Mouse (Mus musculus) neural tube, embryonic 11.5 days (tissue): ENCODE results near the gene L3mbtl4. TPM values are rescaled to one million over a fixed set of nuclear protein-coding genes. Genes with fewer than 3 reads are reported as not detected.

Experiments used
- ATAC-seq: fragments of 200-750 bp; cut with Nextera tagmentation; 2 replicates; pipeline ENCODE4 v1.8.0; 2017; ENCODE audit warnings: moderate number of reproducible peaks, mild to moderate bottlenecking, moderate TSS enrichment, moderate library complexity; ENCODE audit not compliant: insufficient read depth, low FRiP score, low TSS enrichment
- DNase-seq: peaks from one replicate; pipeline ENCODE4 v3.0.0-alpha.2; 2015; ENCODE audit warnings: low spot score
- H3K27ac ChIP-seq: fragments of 300-500 bp; sonication (generic); 2 replicates; pipeline ENCODE4 v1.5.1; 2014; ENCODE audit warnings: low read depth, mild to moderate bottlenecking, low read length
- H3K27me3 ChIP-seq: fragments of 300-500 bp; sonication (generic); 2 replicates; pipeline ENCODE4 v1.6.1; 2014; ENCODE audit warnings: mild to moderate bottlenecking, low read length, mixed read lengths; ENCODE audit not compliant: control insufficient read depth, insufficient read depth
- H3K36me3 ChIP-seq: fragments of 300-500 bp; sonication (generic); 2 replicates; pipeline ENCODE4 v1.6.1; 2014; ENCODE audit warnings: mild to moderate bottlenecking, low read length, moderate library complexity, mixed read lengths; ENCODE audit not compliant: control insufficient read depth, insufficient read depth
- H3K4me1 ChIP-seq: fragments of 300-500 bp; sonication (generic); 2 replicates; pipeline ENCODE4 v1.6.1; 2014; ENCODE audit warnings: low read length, mixed read lengths; ENCODE audit not compliant: control insufficient read depth, insufficient read depth
- H3K4me2 ChIP-seq: fragments of 300-500 bp; sonication (generic); 2 replicates; pipeline ENCODE4 v1.6.1; 2014; ENCODE audit warnings: low read depth, mild to moderate bottlenecking, moderate library complexity
- H3K4me3 ChIP-seq: fragments of 300-500 bp; sonication (generic); 2 replicates; pipeline ENCODE4 v1.5.1; 2014; ENCODE audit warnings: low read depth, low read length
- H3K9ac ChIP-seq: fragments of 300-500 bp; sonication (generic); 2 replicates; pipeline ENCODE4 v1.6.1; 2014; ENCODE audit warnings: mild to moderate bottlenecking, low read length
- H3K9me3 ChIP-seq: fragments of 300-500 bp; sonication (generic); 2 replicates; pipeline ENCODE4 v1.6.1; 2016; ENCODE audit warnings: low read length; ENCODE audit not compliant: control insufficient read depth
- WGBS: fragments of 180-500 bp; shearing (Covaris S2); extraction: QIAGEN DNeasy Blood & Tissue Kit; methylation state at CpG from one replicate; pipeline ENCODE4 v1.1.7; 2014; 5-methylcytosine and 5-hydroxymethylcytosine counted together
- polyA plus RNA-seq: library from polyadenylated mRNA; unstranded; fragments of >200 nt; fragmentation: Nextera tagmentation; extraction: Ambion mirVana; gene quantifications from 2 replicates; pipeline ENCODE4 v1.2.1, GENCODE M21; 2014

The L3mbtl4 gene
- polyA plus RNA-seq, 1 experiment from 2014 or later: 0.25 TPM

- H3K4me2 ChIP-seq: no peak overlapping the region
- H3K27ac ChIP-seq: no peak overlapping the region
- no peaks in the 10 kb centered on the region for H3K4me1 ChIP-seq
- H3K36me3 ChIP-seq: no peaks in the 10 kb centered on the region
- 81% methylated on average over 5 of the region's 5 CpGs for WGBS
- DNase-seq: no peak
- no peaks in the 10 kb centered on the region for H3K27me3 ChIP-seq
- ATAC-seq: no peak
- H3K9ac ChIP-seq: no peak overlapping the region
- no peak overlapping the region for H3K4me3 ChIP-seq
- no peaks in the 10 kb centered on the region for H3K9me3 ChIP-seq
These were observed 369.0 kb downstream of the L3mbtl4 start for GRCm38 (mm10) chr17:68642521-68643088.

- Histone ChIP-seq H3K4me1 (no peaks in the 10 kb centered on the region), H3K27ac (no peak overlapping the region), H3K27me3 (no peaks in the 10 kb centered on the region), H3K9me3 (no peaks in the 10 kb centered on the region), H3K9ac (no peak overlapping the region), H3K4me3 (no peak overlapping the region), H3K4me2 (no peak overlapping the region), H3K36me3 (no peaks in the 10 kb centered on the region)
- no peak for DNase-seq
- WGBS: 87% methylated on average over 1 of the region's 1 CpGs
- no peak for ATAC-seq
These were observed 392.9 kb downstream of the L3mbtl4 start for GRCm38 (mm10) chr17:68666528-68666927.

- Histone ChIP-seq H3K4me2 (no peak overlapping the region), H3K9me3 (no peaks in the 10 kb centered on the region), H3K27ac (no peak overlapping the region), H3K4me1 (no peaks in the 10 kb centered on the region), H3K27me3 (no peaks in the 10 kb centered on the region), H3K36me3 (no peaks in the 10 kb centered on the region), H3K9ac (no peak overlapping the region), H3K4me3 (no peak overlapping the region)
- ATAC-seq: no peak
- WGBS: 49% methylated on average over 7 of the region's 7 CpGs
- no peak for DNase-seq
These were observed 398.5 kb downstream of the L3mbtl4 start for GRCm38 (mm10) chr17:68672088-68672504.

- DNase-seq (no peak), ATAC-seq (no peak)
- H3K27ac ChIP-seq: no peak overlapping the region
- no peak overlapping the region for H3K4me3 ChIP-seq
- no peaks in the 10 kb centered on the region for H3K36me3 ChIP-seq
- H3K4me1 ChIP-seq: no peaks in the 10 kb centered on the region
- H3K9me3 ChIP-seq: no peaks in the 10 kb centered on the region
- H3K9ac ChIP-seq: no peak overlapping the region
- H3K4me2 ChIP-seq: no peak overlapping the region
- no peaks in the 10 kb centered on the region for H3K27me3 ChIP-seq
- 88% methylated on average over 5 of the region's 5 CpGs for WGBS
These were observed 437.1 kb downstream of the L3mbtl4 start for GRCm38 (mm10) chr17:68710701-68711100.

- H3K4me2 ChIP-seq: no peak overlapping the region
- no peak overlapping the region for H3K4me3 ChIP-seq
- no peaks in the 10 kb centered on the region for H3K36me3 ChIP-seq
- no peak for DNase-seq
- H3K27me3 ChIP-seq: no peaks in the 10 kb centered on the region
- H3K9me3 ChIP-seq: no peaks in the 10 kb centered on the region
- ATAC-seq: no peak
- H3K9ac ChIP-seq: no peak overlapping the region
- WGBS: 91% methylated on average over 3 of the region's 3 CpGs
- H3K4me1 ChIP-seq: no peaks in the 10 kb centered on the region
- H3K27ac ChIP-seq: no peak overlapping the region
These were observed 437.8 kb downstream of the L3mbtl4 start for GRCm38 (mm10) chr17:68711350-68711749.

- Histone ChIP-seq H3K4me3 (no peak overlapping the region), H3K9ac (no peak overlapping the region), H3K36me3 (no peaks in the 10 kb centered on the region), H3K27me3 (no peaks in the 10 kb centered on the region), H3K9me3 (no peaks in the 10 kb centered on the region), H3K4me1 (no peaks in the 10 kb centered on the region), H3K27ac (no peak overlapping the region), H3K4me2 (no peak overlapping the region)
- ATAC-seq (no peak), DNase-seq (no peak)
- WGBS: 55% methylated on average over 1 of the region's 1 CpGs
These were observed 474.7 kb downstream of the L3mbtl4 start for GRCm38 (mm10) chr17:68748296-68748695.

- no peak for ATAC-seq
- DNase-seq: no peak
- Histone ChIP-seq H3K9me3 (no peaks in the 10 kb centered on the region), H3K36me3 (no peaks in the 10 kb centered on the region), H3K4me3 (no peak overlapping the region), H3K27ac (no peak overlapping the region), H3K4me1 (no peaks in the 10 kb centered on the region), H3K4me2 (no peak overlapping the region), H3K9ac (no peak overlapping the region), H3K27me3 (no peaks in the 10 kb centered on the region)
- WGBS: 80% methylated on average over 6 of the region's 6 CpGs
These were observed 476.9 kb downstream of the L3mbtl4 start for GRCm38 (mm10) chr17:68750513-68750912.

- no peaks in the 10 kb centered on the region for H3K9me3 ChIP-seq
- DNase-seq: no peak
- WGBS: 78% methylated on average over 7 of the region's 7 CpGs
- no peak overlapping the region for H3K4me3 ChIP-seq
- ATAC-seq: no peak
- no peaks in the 10 kb centered on the region for H3K4me1 ChIP-seq
- H3K36me3 ChIP-seq: no peaks in the 10 kb centered on the region
- no peaks in the 10 kb centered on the region for H3K27me3 ChIP-seq
- no peak overlapping the region for H3K9ac ChIP-seq
- H3K4me2 ChIP-seq: no peak overlapping the region
- no peak overlapping the region for H3K27ac ChIP-seq
These were observed 479.5 kb downstream of the L3mbtl4 start for GRCm38 (mm10) chr17:68753112-68753511.

GRCm38 (mm10) chr17:68754789-68755188 lies 481.2 kb downstream of the L3mbtl4 start:
- Histone ChIP-seq H3K4me1 (no peaks in the 10 kb centered on the region), H3K36me3 (no peaks in the 10 kb centered on the region), H3K4me2 (no peak overlapping the region), H3K4me3 (no peak overlapping the region), H3K9me3 (no peaks in the 10 kb centered on the region), H3K27me3 (no peaks in the 10 kb centered on the region), H3K27ac (no peak overlapping the region), H3K9ac (no peak overlapping the region)
- no peak for ATAC-seq
- 89% methylated on average over 11 of the region's 11 CpGs for WGBS
- DNase-seq: no peak
